Mouse (Mus musculus) limb, embryonic 14.5 days (tissue): ENCODE results near the gene Anks1b. TPM values are rescaled to one million over a fixed set of nuclear protein-coding genes. Genes with fewer than 3 reads are reported as not detected.

Experiments
- ATAC-seq: fragments of 200-750 bp; cut with Nextera tagmentation; 2 replicates; pipeline ENCODE4 v1.8.0; 2017; ENCODE audit warnings: low read depth, moderate number of reproducible peaks, moderate TSS enrichment; ENCODE audit not compliant: low FRiP score
- DNase-seq: peaks from one replicate; pipeline ENCODE4 v3.0.0-alpha.2; 2015; ENCODE audit warnings: low spot score
- H3K27ac ChIP-seq: fragments of 300-500 bp; sonication (generic); replicated peaks from 2 replicates; pipeline ENCODE4 v1.5.1; 2014; ENCODE audit warnings: low read depth, mild to moderate bottlenecking, low read length, moderate library complexity, mixed read lengths
- H3K27me3 ChIP-seq: fragments of 300-500 bp; sonication (generic); 2 replicates; pipeline ENCODE4 v1.6.1; 2014; ENCODE audit warnings: low read length, mixed read lengths; ENCODE audit not compliant: control insufficient read depth, insufficient read depth
- H3K36me3 ChIP-seq: fragments of 300-500 bp; sonication (generic); 2 replicates; pipeline ENCODE4 v1.6.1; 2014; ENCODE audit warnings: mild to moderate bottlenecking, low read length, moderate library complexity, mixed read lengths; ENCODE audit not compliant: control insufficient read depth, insufficient read depth
- H3K4me1 ChIP-seq: fragments of 300-500 bp; sonication (generic); 2 replicates; pipeline ENCODE4 v1.6.1; 2014; ENCODE audit warnings: antibody characterized with exemption, low read length, mixed read lengths; ENCODE audit not compliant: control insufficient read depth, insufficient read depth
- H3K4me2 ChIP-seq: fragments of 300-500 bp; sonication (generic); replicated peaks from 2 replicates; pipeline ENCODE4 v1.6.1; 2014; ENCODE audit warnings: low read depth, mild to moderate bottlenecking, low read length, moderate library complexity; ENCODE audit not compliant: severe bottlenecking
- H3K4me3 ChIP-seq: fragments of 300-500 bp; sonication (generic); replicated peaks from 2 replicates; pipeline ENCODE4 v1.5.1; 2014; ENCODE audit warnings: low read length
- H3K9ac ChIP-seq: fragments of 300-500 bp; sonication (generic); 2 replicates; pipeline ENCODE4 v1.6.1; 2014; ENCODE audit warnings: mild to moderate bottlenecking, low read depth, low read length, moderate library complexity; ENCODE audit not compliant: severe bottlenecking
- H3K9me3 ChIP-seq: fragments of 300-500 bp; sonication (generic); 2 replicates; pipeline ENCODE4 v1.6.1; 2016; ENCODE audit warnings: low read length; ENCODE audit not compliant: control insufficient read depth
- POLR2A ChIP-seq: fragments of 200-500 bp; IDR thresholded peaks from 2 replicates; pipeline ENCODE4 v1.8.0; 2012; ENCODE audit warnings: inconsistent platforms, mild to moderate bottlenecking, moderate library complexity, borderline replicate concordance; ENCODE audit not compliant: insufficient read depth, insufficient read length; ENCODE audit errors: extremely low read depth
- WGBS: fragments of 180-500 bp; shearing (Covaris S2); extraction: QIAGEN DNeasy Blood & Tissue Kit; methylation state at CpG from one replicate; pipeline ENCODE4 v1.1.7; 2014; 5-methylcytosine and 5-hydroxymethylcytosine counted together
- polyA plus RNA-seq, 2 experiments: library from polyadenylated mRNA; depleted of rRNA in 1 of 2; stranded (reverse) in 1 of 2; unstranded in 1 of 2; fragments of >200 nt; fragmentation: Nextera tagmentation in 1 of 2; extraction: Ambion mirVana in 1 of 2; gene quantifications; 2 replicates each; pipeline versions ENCODE4 v1.2.1 to v1.2.3; 2012 to 2014

The Anks1b gene
- polyA plus RNA-seq, 2 experiments, result 2.6 to 4.3 TPM

- DNase-seq (no peak), ATAC-seq (no peak)
- Histone ChIP-seq H3K27ac (no peak overlapping the region), H3K27me3 (no peaks in the 10 kb centered on the region), H3K4me2 (no peak overlapping the region), H3K9ac (no peak overlapping the region), H3K4me1 (no peaks in the 10 kb centered on the region), H3K36me3 (no peaks in the 10 kb centered on the region), H3K9me3 (no peaks in the 10 kb centered on the region), H3K4me3 (no peak overlapping the region)
- 83% methylated on average over 1 of the region's 1 CpGs for WGBS
- TF ChIP-seq POLR2A, result no peak
These were observed 271.1 kb downstream of the Anks1b start for GRCm38 (mm10) chr10:90144444-90144843.

- ATAC-seq (no peak), DNase-seq (no peak)
- Histone ChIP-seq H3K9me3 (no peaks in the 10 kb centered on the region), H3K27me3 (no peaks in the 10 kb centered on the region), H3K4me2 (no peak overlapping the region), H3K4me3 (no peak overlapping the region), H3K27ac (no peak overlapping the region), H3K9ac (no peak overlapping the region), H3K4me1 (no peaks in the 10 kb centered on the region), H3K36me3 (no peaks in the 10 kb centered on the region)
- TF ChIP-seq POLR2A, result no peak
These were observed 278.2 kb downstream of the Anks1b start for GRCm38 (mm10) chr10:90151510-90151909.

GRCm38 (mm10) chr10:90169941-90170580 is 296.8 kb downstream of the Anks1b start:
- WGBS, result 84% methylated on average over 6 of the region's 6 CpGs
- Histone ChIP-seq H3K27ac (no peak overlapping the region), H3K27me3 (no peaks in the 10 kb centered on the region), H3K4me3 (no peak overlapping the region), H3K4me2 (no peak overlapping the region), H3K9ac (no peak overlapping the region), H3K36me3 (no peaks in the 10 kb centered on the region), H3K9me3 (no peaks in the 10 kb centered on the region), H3K4me1 (no peaks in the 10 kb centered on the region)
- DNase-seq, result no peak
- no peak for ATAC-seq
- no peak for TF ChIP-seq POLR2A

- Histone ChIP-seq H3K4me2 (no peak overlapping the region), H3K27me3 (no peaks in the 10 kb centered on the region), H3K9ac (no peak overlapping the region), H3K4me1 (no peaks in the 10 kb centered on the region), H3K4me3 (no peak overlapping the region), H3K27ac (no peak overlapping the region), H3K36me3 (no peaks in the 10 kb centered on the region), H3K9me3 (no peaks in the 10 kb centered on the region)
- DNase-seq, result no peak
- TF ChIP-seq POLR2A, result no peak
- ATAC-seq, result no peak
- WGBS, result 62% methylated on average over 5 of the region's 5 CpGs
These were observed 317.1 kb downstream of the Anks1b start for GRCm38 (mm10) chr10:90190366-90190765.

GRCm38 (mm10) chr10:90196936-90197335 is 323.6 kb downstream of the Anks1b start:
- no peak overlapping the region for H3K4me3 ChIP-seq
- ATAC-seq (no peak), DNase-seq (no peak)
- no peak overlapping the region for H3K27ac ChIP-seq
- no peak for TF ChIP-seq POLR2A
- no peaks in the 10 kb centered on the region for H3K9me3 ChIP-seq
- no peaks in the 10 kb centered on the region for H3K36me3 ChIP-seq
- H3K27me3 ChIP-seq, result no peaks in the 10 kb centered on the region
- no peak overlapping the region for H3K9ac ChIP-seq
- H3K4me2 ChIP-seq, result no peak overlapping the region
- no peaks in the 10 kb centered on the region for H3K4me1 ChIP-seq
- WGBS, result 66% methylated on average over 5 of the region's 5 CpGs

GRCm38 (mm10) chr10:90210044-90210443 is 336.7 kb downstream of the Anks1b start:
- Histone ChIP-seq H3K4me2 (no peak overlapping the region), H3K27me3 (no peaks in the 10 kb centered on the region), H3K27ac (no peak overlapping the region), H3K4me1 (no peaks in the 10 kb centered on the region), H3K36me3 (no peaks in the 10 kb centered on the region), H3K4me3 (no peak overlapping the region), H3K9ac (no peak overlapping the region), H3K9me3 (no peaks in the 10 kb centered on the region)
- DNase-seq (no peak), ATAC-seq (no peak)
- WGBS, result 89% methylated on average over 6 of the region's 6 CpGs
- TF ChIP-seq POLR2A, result no peak
